Mouse (Mus musculus) lung, postnatal 25 days (tissue): ENCODE results near the gene Icmt.

Experiments used
- DNase-seq: peaks from one replicate; pipeline ENCODE4 v3.0.0; 2022; ENCODE audit warnings: low spot score

Gene Icmt

GRCm38 (mm10) chr4:152296874-152297861 lies at the start of gene Icmt:
Gene Icmt, plus strand, starts transcription at chr4:152297227.
- peak; percentile 100 for DNase-seq

GRCm38 (mm10) chr4:152250615-152251014 lies 46.4 kb upstream of the Icmt start:
- DNase-seq, result no peak

GRCm38 (mm10) chr4:152253183-152253759 lies 43.8 kb upstream of the Icmt start:
- no peak for DNase-seq

- peak; percentile 64 for DNase-seq
Observed at GRCm38 (mm10) chr4:152257070-152257469, 40.0 kb upstream of the Icmt start.

GRCm38 (mm10) chr4:152260451-152260850 lies 36.6 kb upstream of the Icmt start:
- no peak for DNase-seq

GRCm38 (mm10) chr4:152262187-152262586 lies 34.8 kb upstream of the Icmt start:
- no peak for DNase-seq

GRCm38 (mm10) chr4:152263089-152263488 lies 33.9 kb upstream of the Icmt start:
- DNase-seq, result no peak

- no peak for DNase-seq
Observed at GRCm38 (mm10) chr4:152263512-152264176, 33.4 kb upstream of the Icmt start.

GRCm38 (mm10) chr4:152264177-152264530 lies 32.9 kb upstream of the Icmt start:
- no peak for DNase-seq

- no peak for DNase-seq
Observed at GRCm38 (mm10) chr4:152264867-152265568, 32.0 kb upstream of the Icmt start.

GRCm38 (mm10) chr4:152265791-152266190 lies 31.2 kb upstream of the Icmt start:
- DNase-seq, result no peak

GRCm38 (mm10) chr4:152266236-152266895 lies 30.7 kb upstream of the Icmt start:
- DNase-seq, result no peak

- peak; percentile 43 for DNase-seq
Observed at GRCm38 (mm10) chr4:152267748-152268369, 29.2 kb upstream of the Icmt start.

GRCm38 (mm10) chr4:152269967-152270366 lies 27.1 kb upstream of the Icmt start:
- DNase-seq, result no peak

GRCm38 (mm10) chr4:152270599-152270998 lies 26.4 kb upstream of the Icmt start:
- no peak for DNase-seq

- DNase-seq, result no peak
Observed at GRCm38 (mm10) chr4:152271334-152271733, 25.7 kb upstream of the Icmt start.

GRCm38 (mm10) chr4:152272006-152272405 lies 25.0 kb upstream of the Icmt start:
- no peak for DNase-seq

- peak; percentile 31 for DNase-seq
Observed at GRCm38 (mm10) chr4:152272449-152273049, 24.5 kb upstream of the Icmt start.

- DNase-seq, result no peak
Observed at GRCm38 (mm10) chr4:152273191-152273590, 23.8 kb upstream of the Icmt start.

GRCm38 (mm10) chr4:152273621-152274236 lies 23.3 kb upstream of the Icmt start, which contains the start of gene Gpr153:
Gene Gpr153, plus strand, starts transcription at chr4:152274232.
- no peak for DNase-seq
